Mouse (Mus musculus) megakaryocyte, embryonic 14.5 days (primary cell): ENCODE measurements at regions not wholly inside any gene's neighbourhood (a gene's known extent, or its start where the extent isn't known, plus 50 kb on each side); places are given as distances from the start of the nearest gene placed in this dataset.

ENCODE experiments used
- FLI1 ChIP-seq: IDR thresholded peaks from 2 replicates; pipeline ENCODE4 v1.6.1; 2012; ENCODE audit warnings: low read length, inconsistent platforms, mixed read lengths
- GATA1 ChIP-seq: IDR thresholded peaks from 3 replicates; pipeline ENCODE4 v1.6.1; 2012; ENCODE audit warnings: mixed read lengths, low read length, inconsistent platforms, borderline replicate concordance

DNA sequence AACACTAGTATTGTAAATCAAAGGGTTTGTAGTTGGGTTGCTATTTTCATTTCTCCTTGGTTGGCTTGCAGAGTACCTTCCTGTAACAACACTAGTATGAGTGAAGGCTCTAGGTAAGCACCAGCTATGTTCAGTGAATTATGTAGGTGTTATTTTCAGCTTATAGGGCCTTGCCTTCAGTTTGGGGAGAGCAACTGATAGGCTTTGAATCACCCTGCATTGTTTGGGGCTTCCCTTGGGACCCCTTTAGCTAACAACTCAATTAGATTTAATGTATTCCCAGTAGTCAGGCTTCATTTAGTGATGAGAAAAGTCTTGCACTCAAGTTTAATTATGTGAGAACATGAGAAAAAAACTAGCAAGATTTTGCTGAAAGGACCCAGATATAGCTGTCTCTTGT is 193.6 kb downstream of the Col12a1 start:
- TF ChIP-seq GATA1 (no peak), FLI1 (no peak)
